ENCODE assay signal across 8 mouse cellular contexts in genomic region chr1:164248465-164249331, GRCm38 (mm10). TPM values are rescaled to one million over a fixed set of nuclear protein-coding genes. Genes with fewer than 3 reads are reported as not detected.
DNase-seq lines count a peak whose midpoint lies in the region; ATAC-seq and TF ChIP-seq lines count a peak whose summit lies in the region.

TSS of gene Slc19a2 (plus strand) at chr1:164249046.

- TF ChIP-seq EP300 in lung, postnatal 0 days (IDR thresholded peaks at IDR 0.05) = no peak

- under 1% methylated on average over 75 of the region's 79 CpGs for WGBS in hindbrain, embryonic 10.5 days
- under 1% methylated on average over 40 of the region's 79 CpGs for WGBS in lung, postnatal 0 days

- peak; percentile 90 for ATAC-seq in frontal cortex, adult (ENCODE audit: low TSS enrichment)
- peak; percentile 95 for ATAC-seq in lung, postnatal 0 days

- H3K9ac ChIP-seq in lung, postnatal 0 days (replicated peaks; ENCODE audit: low read depth) = peak within 1 kb of the TSS; percentile 50

- no peaks in the 10 kb centered on the region for H3K36me3 ChIP-seq in hindbrain, embryonic 10.5 days
- no peaks in the 10 kb centered on the region for H3K36me3 ChIP-seq in lung, postnatal 0 days (ENCODE audit: insufficient read depth, low read length)

- peaks cover 42% of the 10 kb centered on the region for H3K4me1 ChIP-seq in hindbrain, embryonic 10.5 days (replicated peaks)
- H3K4me1 ChIP-seq in lung, postnatal 0 days (ENCODE audit: insufficient read depth, low read depth, low read length) = peaks cover 14% of the 10 kb centered on the region; the same call in 1 of the 2 replicates

- DNase-seq in MN1 (ENCODE audit: low spot score) = peak; percentile 99
- peak; percentile 97 for DNase-seq in cerebellum, adult 9-10 months
- peak; percentile 100 for DNase-seq in hindbrain, embryonic 10.5 days (ENCODE audit: low spot score)
- DNase-seq in layer of hippocampus, adult 9-11 months = peak; percentile 98
- DNase-seq in lung, postnatal 0 days (ENCODE audit: low spot score) = peak; percentile 99
- DNase-seq in ovary, postnatal 14 days (ENCODE audit: low spot score) = peak; percentile 97
- DNase-seq in thymus, postnatal 14 days = peak; percentile 98

- peak within 1 kb of the TSS; percentile 91 for H3K27ac ChIP-seq in hindbrain, embryonic 10.5 days
- peak within 1 kb of the TSS; percentile 90 for H3K27ac ChIP-seq in lung, postnatal 0 days (ENCODE audit: low read length)

- H3K27me3 ChIP-seq in hindbrain, embryonic 10.5 days (ENCODE audit: insufficient read depth, poor library complexity, severe bottlenecking) = peaks cover 19% of the 10 kb centered on the region
- no peaks in the 10 kb centered on the region for H3K27me3 ChIP-seq in lung, postnatal 0 days (replicated peaks; ENCODE audit: insufficient read depth, low read length)

- H3K4me2 ChIP-seq in lung, postnatal 0 days (replicated peaks; ENCODE audit: low read depth, low read length) = peak within 1 kb of the TSS; percentile 91

- peak within 1 kb of the TSS; percentile 77 for H3K4me3 ChIP-seq in hindbrain, embryonic 10.5 days
- H3K4me3 ChIP-seq in lung, postnatal 0 days (ENCODE audit: low read depth, low read length) = peak within 1 kb of the TSS; percentile 73

- no peak; the same call in 1 of the 2 replicates for TF ChIP-seq CTCF in lung, postnatal 0 days (IDR thresholded peaks at IDR 0.05)

- no peaks in the 10 kb centered on the region for H3K9me3 ChIP-seq in hindbrain, embryonic 10.5 days
- no peaks in the 10 kb centered on the region for H3K9me3 ChIP-seq in lung, postnatal 0 days (ENCODE audit: low read length)

RNA-seq across cellular contexts. Expression of gene Slc19a2, which starts in this region (rescaled TPM):
- polyA plus RNA-seq in hindbrain, embryonic 10.5 days (2016; fragmentation: Nextera tagmentation; extraction: Ambion mirVana) = 8.2 and 12.5 TPM in 2 replicates
- 3.8 and 3.9 TPM in 2 replicates for polyA plus RNA-seq in lung, postnatal 0 days (2015; fragmentation: Nextera tagmentation; extraction: Ambion mirVana)

Comparison
In these comparisons a context has a peak if more than half of its experiments do, and no peak if none do; other contexts are left out.
1. Peak in every context shown above with its lines: DNase-seq, ATAC-seq, H3K4me3 ChIP-seq and H3K27ac ChIP-seq.